Mouse (Mus musculus) midbrain, embryonic 14.5 days (tissue): ENCODE results near the gene Paf1. TPM values are rescaled to one million over a fixed set of nuclear protein-coding genes. Genes with fewer than 3 reads are reported as not detected.

Experiments
- ATAC-seq: fragments of 200-750 bp; cut with Nextera tagmentation; 2 replicates; pipeline ENCODE4 v1.8.0; 2017; ENCODE audit warnings: moderate number of reproducible peaks, moderate library complexity; ENCODE audit not compliant: low FRiP score, low TSS enrichment
- DNase-seq: peaks from one replicate; pipeline ENCODE4 v3.0.0-alpha.2; 2015
- H3K27ac ChIP-seq: fragments of 300-500 bp; sonication (generic); replicated peaks from 2 replicates; pipeline ENCODE4 v1.5.1; 2014; ENCODE audit warnings: mild to moderate bottlenecking, low read depth, low read length, moderate library complexity
- H3K27me3 ChIP-seq: fragments of 300-500 bp; sonication (generic); 2 replicates; pipeline ENCODE4 v1.6.1; 2014; ENCODE audit warnings: low read length, control low read depth, mixed read lengths; ENCODE audit not compliant: control insufficient read depth, insufficient read depth
- H3K36me3 ChIP-seq: fragments of 300-500 bp; sonication (generic); 2 replicates; pipeline ENCODE4 v1.6.1; 2014; ENCODE audit warnings: low read length, control low read depth; ENCODE audit not compliant: control insufficient read depth, insufficient read depth
- H3K4me1 ChIP-seq: fragments of 300-500 bp; sonication (generic); 2 replicates; pipeline ENCODE4 v1.6.1; 2014; ENCODE audit warnings: mild to moderate bottlenecking, antibody characterized with exemption, low read length, control low read depth; ENCODE audit not compliant: control insufficient read depth, insufficient read depth
- H3K4me2 ChIP-seq: fragments of 300-500 bp; sonication (generic); 2 replicates; pipeline ENCODE4 v1.6.1; 2014; ENCODE audit warnings: mild to moderate bottlenecking, low read length, moderate library complexity
- H3K4me3 ChIP-seq: fragments of 300-500 bp; sonication (generic); replicated peaks from 2 replicates; pipeline ENCODE4 v1.5.1; 2014; ENCODE audit warnings: low read depth, low read length
- H3K9ac ChIP-seq: fragments of 300-500 bp; sonication (generic); replicated peaks from 2 replicates; pipeline ENCODE4 v1.6.1; 2014; ENCODE audit warnings: mild to moderate bottlenecking, low read length, moderate library complexity
- H3K9me3 ChIP-seq: fragments of 300-500 bp; sonication (generic); 2 replicates; pipeline ENCODE4 v1.6.1; 2016; ENCODE audit warnings: low read length, control low read depth, mixed read lengths; ENCODE audit not compliant: control insufficient read depth
- WGBS: fragments of 180-500 bp; shearing (Covaris S2); extraction: QIAGEN DNeasy Blood & Tissue Kit; methylation state at CpG from one replicate; pipeline ENCODE4 v1.1.7; 2014; 5-methylcytosine and 5-hydroxymethylcytosine counted together
- polyA plus RNA-seq: library from polyadenylated mRNA; unstranded; fragments of >200 nt; fragmentation: Nextera tagmentation; extraction: Ambion mirVana; gene quantifications from 2 replicates; pipeline ENCODE4 v1.2.1, GENCODE M21; 2014

The Paf1 gene
- polyA plus RNA-seq, 1 experiment from 2014 or later, result 78.0 TPM

DNA sequence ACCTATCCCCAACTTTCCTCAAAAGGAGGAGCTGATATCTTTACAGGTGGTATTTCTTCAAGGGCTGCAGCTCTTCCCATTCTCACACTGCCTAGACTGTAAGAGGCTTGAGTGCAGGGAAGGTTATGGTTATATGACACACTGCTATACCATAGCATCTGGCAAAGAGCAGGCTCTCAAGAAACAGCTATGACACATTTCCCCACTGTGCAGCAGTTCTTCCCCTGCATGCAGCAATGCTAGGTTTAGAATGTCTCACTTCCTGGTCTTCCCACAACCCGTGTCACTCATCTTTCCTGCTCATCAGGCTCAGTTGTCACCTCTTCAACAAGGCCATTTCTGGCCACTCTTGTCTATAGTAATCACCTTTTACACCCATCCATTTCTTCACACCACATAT, 37.8 kb downstream of the Paf1 start:
- no peak overlapping the region for H3K27ac ChIP-seq
- peaks cover 23% of the 10 kb centered on the region for H3K4me1 ChIP-seq
- DNase-seq (no peak), ATAC-seq (no peak)
- WGBS, result 92% methylated on average over 1 of the region's 1 CpGs
- no peak overlapping the region for H3K4me2 ChIP-seq
- peaks cover 9% of the 10 kb centered on the region; the same call in 1 of the 2 replicates for H3K36me3 ChIP-seq
- H3K4me3 ChIP-seq, result no peak overlapping the region
- H3K9ac ChIP-seq, result no peak overlapping the region
- H3K27me3 ChIP-seq, result no peaks in the 10 kb centered on the region
- no peaks in the 10 kb centered on the region for H3K9me3 ChIP-seq

DNA sequence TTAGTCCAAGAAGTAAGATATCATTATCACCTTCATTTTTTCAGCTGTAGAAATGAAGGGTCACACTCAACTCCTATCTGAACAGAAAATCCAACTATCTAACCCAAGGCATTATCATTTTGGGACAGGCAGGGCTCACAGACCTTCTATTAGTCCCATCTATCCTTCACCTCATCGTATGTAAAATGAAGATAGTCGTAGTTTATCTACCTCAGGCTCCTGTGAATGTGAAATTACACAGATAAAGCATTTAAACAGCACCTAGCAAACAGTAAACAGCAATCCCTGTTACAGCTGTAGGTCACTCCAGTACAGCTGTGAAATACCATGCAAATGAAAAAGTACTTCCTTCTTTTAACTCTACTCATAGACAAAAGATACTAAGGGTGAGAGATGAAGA, 39.5 kb downstream of the Paf1 start:
- Histone ChIP-seq H3K9me3 (no peaks in the 10 kb centered on the region), H3K4me1 (peaks cover 23% of the 10 kb centered on the region), H3K36me3 (peaks cover 9% of the 10 kb centered on the region; the same call in 1 of the 2 replicates), H3K9ac (no peak overlapping the region), H3K4me3 (no peak overlapping the region), H3K27ac (no peak overlapping the region), H3K4me2 (no peak overlapping the region), H3K27me3 (no peaks in the 10 kb centered on the region)
- ATAC-seq, result no peak
- no peak for DNase-seq
- WGBS, result 94% methylated on average over 2 of the region's 2 CpGs

DNA sequence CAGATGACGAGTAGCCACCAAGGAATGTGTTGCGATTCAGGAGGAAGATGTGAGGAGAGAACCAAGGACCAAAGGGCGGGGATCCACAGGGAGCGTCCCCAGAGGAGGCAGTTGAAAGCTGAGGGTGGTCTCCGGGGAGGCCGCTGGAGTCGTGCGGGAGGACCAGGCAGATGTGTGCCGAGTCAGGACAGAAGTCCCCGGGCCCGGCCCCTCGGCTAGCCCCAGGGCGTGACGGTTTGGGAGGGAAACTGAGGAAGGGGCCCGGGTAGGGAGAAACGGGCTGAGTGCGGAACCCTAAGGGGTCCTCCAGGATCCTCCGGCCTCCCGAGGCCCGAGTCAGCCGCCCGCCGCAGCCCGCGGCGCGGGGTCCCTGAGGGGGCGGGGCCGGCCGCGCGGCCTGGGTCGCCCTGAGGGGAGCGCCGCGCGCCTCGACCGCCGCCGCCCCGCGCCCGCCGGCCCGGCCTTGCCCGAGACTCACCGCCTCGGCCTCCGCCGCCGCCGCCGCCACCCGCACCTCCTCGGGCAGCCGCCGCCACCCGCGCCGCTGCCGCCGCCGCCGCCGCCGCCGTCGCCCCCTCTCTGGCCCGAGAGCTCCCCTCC, 43.0 kb downstream of the Paf1 start:
- DNase-seq, result no peak
- Histone ChIP-seq H3K27me3 (no peaks in the 10 kb centered on the region), H3K4me3 (peak overlapping the region; percentile 59), H3K4me1 (peaks cover 23% of the 10 kb centered on the region), H3K36me3 (peaks cover 5% of the 10 kb centered on the region; the same call in 1 of the 2 replicates), H3K27ac (peak overlapping the region; percentile 73), H3K9ac (peak overlapping the region; percentile 72), H3K9me3 (no peaks in the 10 kb centered on the region), H3K4me2 (peak overlapping the region; percentile 84)
- ATAC-seq, result peak; percentile 48
- WGBS, result under 1% methylated on average over 33 of the region's 70 CpGs

DNA sequence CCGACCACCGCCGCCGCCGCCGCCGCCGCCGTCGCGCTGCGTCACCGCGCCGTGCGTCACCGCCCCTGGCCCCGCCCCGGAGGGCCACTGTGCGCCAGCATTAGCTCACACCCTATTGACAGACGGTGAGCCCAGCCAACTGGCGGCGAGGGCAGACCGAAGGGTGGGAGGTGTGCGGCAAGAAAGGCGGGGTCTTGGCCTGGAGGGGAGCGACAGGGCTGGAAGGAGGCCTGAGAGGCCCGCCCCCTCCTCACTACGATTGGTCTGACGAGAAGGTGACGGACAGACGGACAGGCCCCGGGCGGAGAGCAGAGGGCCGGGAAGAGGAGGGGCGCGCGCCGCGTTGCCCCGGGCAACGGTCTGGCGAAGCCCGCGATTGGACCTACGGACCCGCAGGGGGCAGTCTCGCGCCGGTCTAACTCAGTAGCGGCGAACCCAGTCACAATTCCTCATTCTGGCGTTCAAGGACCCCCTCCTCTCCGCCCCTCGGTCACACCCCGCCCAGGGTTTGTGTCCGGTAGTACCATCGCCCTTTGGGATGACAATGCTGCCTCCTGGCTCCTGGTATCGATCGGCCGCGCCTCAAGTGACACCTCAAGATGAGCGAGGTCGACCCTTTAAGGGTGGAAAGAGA, 43.6 kb downstream of the Paf1 start:
- Histone ChIP-seq H3K27ac (peak overlapping the region; percentile 73), H3K9ac (peak overlapping the region; percentile 72), H3K36me3 (peaks cover 5% of the 10 kb centered on the region; the same call in 1 of the 2 replicates), H3K4me3 (peak overlapping the region; percentile 59), H3K4me2 (peak overlapping the region; percentile 84), H3K9me3 (no peaks in the 10 kb centered on the region), H3K4me1 (peaks cover 23% of the 10 kb centered on the region), H3K27me3 (no peaks in the 10 kb centered on the region)
- DNase-seq, result peak; percentile 98
- WGBS, result under 1% methylated on average over 59 of the region's 64 CpGs
- ATAC-seq, result peak; percentile 99

DNA sequence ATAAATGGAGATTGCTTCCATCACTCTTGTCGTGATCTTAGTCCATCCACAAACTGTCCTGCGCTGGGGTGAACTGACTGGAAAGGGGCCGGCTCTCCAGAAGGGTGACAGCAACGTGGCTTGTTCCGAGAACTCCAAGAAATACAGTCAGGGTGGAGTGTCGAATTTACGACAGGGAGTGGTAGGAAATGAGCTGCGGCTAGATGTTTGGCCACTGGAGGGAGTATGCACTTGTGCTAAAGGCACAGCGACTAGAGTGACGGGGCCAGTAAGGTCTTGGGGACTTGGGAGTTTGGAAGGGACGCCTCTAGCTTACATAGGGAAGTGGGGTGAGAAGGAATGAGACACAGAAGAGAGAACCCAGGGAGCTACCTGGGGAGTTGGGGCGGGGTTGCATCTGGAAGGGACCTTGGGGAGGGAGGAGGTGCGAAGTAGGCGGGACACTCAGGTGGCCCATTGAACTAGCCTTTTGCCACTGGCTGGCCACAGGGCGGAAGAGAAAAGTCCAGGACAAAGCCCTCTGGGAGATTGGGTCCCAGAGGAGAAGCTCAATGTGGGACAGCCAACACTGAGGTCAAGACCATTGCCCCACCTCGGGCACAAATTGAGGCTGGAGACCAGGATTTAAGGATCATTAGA, 44.3 kb downstream of the Paf1 start, which contains the start of gene Gmfg:
Gene Gmfg (plus strand): TSS at position 516 of the 639 bp plus-strand sequence.
- Histone ChIP-seq H3K27ac (peak within 1 kb of the TSS; percentile 72), H3K36me3 (peaks cover 3% of the 10 kb centered on the region; the same call in 1 of the 2 replicates), H3K9me3 (no peaks in the 10 kb centered on the region), H3K4me1 (peaks cover 23% of the 10 kb centered on the region), H3K9ac (peak within 1 kb of the TSS; percentile 56), H3K4me2 (peak within 1 kb of the TSS; percentile 55), H3K27me3 (no peaks in the 10 kb centered on the region), H3K4me3 (peak within 1 kb of the TSS; percentile 59)
- DNase-seq (peak; percentile 90), ATAC-seq (peak; percentile 46)
- 3% methylated on average over 16 of the region's 16 CpGs for WGBS

DNA sequence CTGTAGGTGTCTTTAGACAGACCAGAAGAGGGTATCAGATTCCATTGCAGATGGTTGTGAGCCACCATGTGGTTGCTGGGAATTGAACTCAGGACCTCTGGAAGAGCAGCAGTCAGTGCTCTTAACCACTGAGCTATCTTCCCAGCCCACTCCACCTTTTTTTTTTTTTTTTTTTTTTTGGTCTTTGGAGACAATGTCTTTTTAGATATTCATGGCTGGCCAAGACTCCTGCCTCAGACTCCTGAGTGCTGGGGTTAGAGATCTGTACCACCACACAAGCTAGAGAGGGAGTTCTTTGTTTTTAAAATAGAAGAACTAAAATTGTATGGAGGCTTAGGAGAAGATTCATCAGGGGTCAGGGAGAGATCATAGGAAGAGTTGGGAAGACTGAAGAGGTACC, 45.2 kb downstream of the Paf1 start:
- no peaks in the 10 kb centered on the region for H3K36me3 ChIP-seq
- no peaks in the 10 kb centered on the region for H3K9me3 ChIP-seq
- peaks cover 21% of the 10 kb centered on the region for H3K4me1 ChIP-seq
- no peak overlapping the region for H3K9ac ChIP-seq
- DNase-seq, result no peak
- no peak overlapping the region for H3K27ac ChIP-seq
- ATAC-seq, result no peak
- H3K4me2 ChIP-seq, result no peak overlapping the region
- H3K4me3 ChIP-seq, result no peak overlapping the region
- no peaks in the 10 kb centered on the region for H3K27me3 ChIP-seq

DNA sequence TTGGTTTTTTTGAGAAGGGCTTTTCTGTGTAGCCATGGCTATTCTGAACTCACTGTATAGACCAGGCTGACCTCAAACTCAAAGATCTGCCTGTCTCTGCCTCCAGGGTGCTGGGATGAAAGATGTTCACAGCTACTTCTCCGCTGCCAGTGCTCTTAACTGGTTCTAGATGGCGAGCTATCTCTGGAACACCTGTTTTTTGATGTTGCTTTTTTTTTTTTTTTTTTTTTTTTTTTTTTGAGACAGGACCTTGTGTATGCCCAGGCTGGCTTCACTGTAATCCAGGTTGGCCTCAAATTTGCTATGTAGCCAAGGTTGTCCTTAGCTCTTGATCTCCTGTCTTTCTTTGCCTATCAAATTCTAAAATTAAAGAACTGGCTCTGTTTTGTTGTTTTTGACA, 46.0 kb downstream of the Paf1 start:
- Histone ChIP-seq H3K9ac (no peak overlapping the region), H3K4me1 (peaks cover 15% of the 10 kb centered on the region), H3K4me2 (no peak overlapping the region), H3K4me3 (no peak overlapping the region), H3K9me3 (no peaks in the 10 kb centered on the region), H3K27me3 (no peaks in the 10 kb centered on the region), H3K36me3 (no peaks in the 10 kb centered on the region), H3K27ac (no peak overlapping the region)
- WGBS, result 86% methylated on average over 2 of the region's 2 CpGs
- no peak for ATAC-seq
- no peak for DNase-seq

DNA sequence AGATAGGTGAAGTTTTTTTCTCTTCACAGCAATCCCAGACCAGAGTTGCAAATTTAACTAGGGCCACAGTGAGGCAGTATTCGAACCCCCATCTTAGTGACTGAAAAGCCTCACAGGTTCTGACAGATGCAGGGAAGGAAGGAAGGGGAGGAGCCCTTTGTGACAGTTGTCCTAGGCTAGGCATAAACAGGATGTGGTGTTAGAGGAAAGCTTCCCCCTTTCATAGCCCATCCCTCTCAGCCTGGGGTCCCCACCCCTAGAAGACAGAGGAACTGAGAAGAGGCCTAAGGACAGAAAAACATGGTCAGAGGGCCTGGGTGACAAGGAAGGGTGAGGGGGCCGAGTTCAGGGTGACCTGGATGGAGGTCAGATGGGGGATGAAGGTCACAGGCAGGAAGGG, 48.0 kb downstream of the Paf1 start:
- H3K9ac ChIP-seq, result no peak overlapping the region
- WGBS, result 60% methylated on average over 2 of the region's 2 CpGs
- no peak for ATAC-seq
- no peak overlapping the region for H3K4me2 ChIP-seq
- no peak for DNase-seq
- no peak overlapping the region for H3K27ac ChIP-seq
- H3K36me3 ChIP-seq, result no peaks in the 10 kb centered on the region
- H3K4me1 ChIP-seq, result no peaks in the 10 kb centered on the region
- 0 out of 2 replicates have a peak, but pooled peaks cover under 1% of the 10 kb centered on the region for H3K27me3 ChIP-seq
- H3K4me3 ChIP-seq, result no peak overlapping the region
- H3K9me3 ChIP-seq, result no peaks in the 10 kb centered on the region
